Mouse (Mus musculus): ENCODE measurements around the gene Apip. TPM values are rescaled to one million over a fixed set of nuclear protein-coding genes. Genes with fewer than 3 reads are reported as not detected.

Apip gene
- 87.2 and 88.3 TPM in 2 replicates for polyA plus RNA-seq (2015; fragmentation: Nextera tagmentation; extraction: Ambion mirVana)

DNA sequence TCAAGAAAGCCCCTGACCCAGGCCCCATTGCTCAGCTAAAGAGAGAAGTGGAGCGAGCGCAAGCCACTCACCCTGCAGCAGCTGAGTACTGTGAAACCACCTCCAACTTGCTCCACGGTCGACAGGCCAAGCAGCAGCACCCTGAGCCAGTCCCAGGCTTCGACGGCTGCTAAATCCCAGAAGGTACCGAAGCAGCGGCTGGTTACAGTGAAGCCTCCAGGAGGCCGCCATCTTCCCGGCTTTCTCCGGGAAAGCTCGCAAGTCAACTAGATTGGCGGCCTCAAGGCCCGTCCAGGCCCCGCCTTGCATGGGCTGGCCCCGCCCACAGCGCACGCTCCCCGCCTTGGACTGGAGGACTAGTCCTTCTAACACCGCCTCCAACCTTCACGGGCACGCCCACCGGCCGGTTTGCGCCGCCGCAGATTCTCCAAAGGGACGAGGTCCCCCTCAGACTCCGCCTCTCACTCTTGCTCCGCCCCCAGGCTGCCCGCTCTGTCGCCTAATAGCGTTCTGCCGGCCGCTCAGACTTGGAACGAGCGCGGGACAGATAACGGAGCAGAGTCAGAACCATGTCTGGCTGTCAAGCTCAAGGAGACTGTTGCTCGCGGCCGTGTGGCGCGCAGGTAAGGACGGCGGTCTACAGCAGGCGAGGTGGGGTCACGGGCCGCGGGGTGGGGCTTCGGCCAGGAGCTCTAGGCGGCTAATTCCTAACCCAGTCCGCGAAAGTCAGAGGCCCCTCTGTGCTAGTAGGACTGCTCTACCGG lies at the start of gene Apip, which contains the start of gene Pdhx:
Gene Apip, plus strand, starts transcription at position 457 of the 764 bp plus-strand sequence.
Gene Pdhx, minus strand, starts transcription at position 295 of the 764 bp plus-strand sequence.
- peak within 1 kb of the TSS; percentile 86 for H3K4me3 ChIP-seq
- no peaks in the 10 kb centered on the region for H3K9me3 ChIP-seq
- H3K27ac ChIP-seq = peak within 1 kb of the TSS; percentile 85
- ATAC-seq (ENCODE audit: low FRiP score, low read depth) = peak; percentile 100
- H3K27me3 ChIP-seq = no peaks in the 10 kb centered on the region
- peaks cover 24% of the 10 kb centered on the region for H3K4me1 ChIP-seq
- peak within 1 kb of the TSS; percentile 87 for H3K9ac ChIP-seq
- 0 out of 2 replicates have a peak, but pooled peaks cover 6% of the 10 kb centered on the region for H3K36me3 ChIP-seq
- H3K4me2 ChIP-seq (replicated peaks) = peak within 1 kb of the TSS; percentile 69
- under 1% methylated on average over 55 of the region's 55 CpGs for WGBS

DNA sequence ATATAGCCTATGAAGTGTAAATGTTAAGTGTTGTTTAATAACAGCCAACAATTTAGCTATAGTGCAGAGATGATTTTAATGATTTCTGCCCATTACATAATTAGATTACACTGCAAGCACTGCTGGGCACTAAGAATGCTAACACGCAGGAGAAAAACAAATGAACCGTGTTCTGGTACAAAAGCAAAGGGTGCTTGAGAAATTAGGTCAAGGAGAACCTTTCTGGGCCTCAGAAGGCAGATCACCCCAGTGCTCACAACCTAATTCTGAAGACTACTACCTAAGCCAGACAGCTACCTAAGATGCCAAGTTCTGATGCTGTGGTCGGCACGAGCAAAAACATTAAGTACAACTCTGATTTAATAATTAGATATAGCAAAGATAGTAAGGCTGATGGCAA lies 35.6 kb upstream of the Apip start:
- Histone ChIP-seq H3K4me1 (no peaks in the 10 kb centered on the region), H3K36me3 (peaks cover 35% of the 10 kb centered on the region), H3K4me3 (no peak overlapping the region), H3K27me3 (no peaks in the 10 kb centered on the region), H3K9ac (no peak overlapping the region), H3K9me3 (no peaks in the 10 kb centered on the region), H3K4me2 (replicated peaks) (no peak overlapping the region), H3K27ac (no peak overlapping the region)
- ATAC-seq (ENCODE audit: low FRiP score, low read depth) = no peak
- WGBS = 85% methylated on average over 4 of the region's 4 CpGs

DNA sequence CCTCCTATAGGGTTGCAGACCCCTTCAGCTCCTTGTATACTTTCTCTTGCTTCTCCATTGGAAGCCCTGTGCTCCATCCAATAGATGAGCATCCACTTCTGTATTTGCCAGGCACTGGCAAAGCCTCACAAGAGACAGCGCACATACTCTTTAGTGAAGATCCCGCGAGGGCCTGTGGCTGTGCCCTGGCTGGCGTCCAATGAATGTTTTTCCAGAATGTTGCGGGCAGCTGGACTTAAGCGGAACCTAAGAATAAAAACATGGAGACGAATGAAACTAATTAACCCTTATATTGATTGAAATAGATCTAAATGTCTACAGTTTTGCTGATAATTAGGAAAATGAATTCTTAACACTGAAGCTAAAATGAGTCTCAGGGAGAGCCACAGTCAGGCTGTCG lies 32.6 kb upstream of the Apip start:
- Histone ChIP-seq H3K4me1 (no peaks in the 10 kb centered on the region), H3K9ac (no peak overlapping the region), H3K27ac (no peak overlapping the region), H3K9me3 (no peaks in the 10 kb centered on the region), H3K36me3 (peaks cover 26% of the 10 kb centered on the region), H3K4me3 (no peak overlapping the region), H3K27me3 (no peaks in the 10 kb centered on the region), H3K4me2 (replicated peaks) (no peak overlapping the region)
- WGBS = 82% methylated on average over 8 of the region's 8 CpGs
- ATAC-seq (ENCODE audit: low FRiP score, low read depth) = no peak

DNA sequence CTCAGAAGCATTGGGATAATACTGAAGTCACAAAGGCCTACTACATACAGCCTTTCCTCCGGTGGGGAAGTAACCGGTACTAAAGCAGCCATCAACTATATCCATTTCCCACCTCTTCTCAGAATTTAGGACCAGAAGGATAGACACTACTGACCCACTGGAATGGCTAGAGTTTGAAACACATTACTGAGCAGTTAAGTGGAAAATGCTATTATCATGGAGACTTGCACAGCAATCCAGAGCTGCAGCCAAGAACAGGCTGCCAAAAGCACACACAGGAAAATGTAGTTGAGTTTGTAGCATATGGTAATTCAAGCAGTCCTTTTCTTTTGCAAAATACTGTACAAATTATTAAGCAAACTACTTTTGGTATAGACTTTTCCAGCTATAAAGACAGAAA lies 28.2 kb upstream of the Apip start:
- no peak overlapping the region for H3K27ac ChIP-seq
- H3K4me2 ChIP-seq (replicated peaks) = no peak overlapping the region
- H3K4me3 ChIP-seq = no peak overlapping the region
- no peak overlapping the region for H3K9ac ChIP-seq
- H3K4me1 ChIP-seq = peaks cover under 1% of the 10 kb centered on the region
- peaks cover 11% of the 10 kb centered on the region for H3K36me3 ChIP-seq
- H3K9me3 ChIP-seq = no peaks in the 10 kb centered on the region
- ATAC-seq (ENCODE audit: low FRiP score, low read depth) = no peak
- no peaks in the 10 kb centered on the region for H3K27me3 ChIP-seq
- WGBS = 91% methylated on average over 2 of the region's 2 CpGs

DNA sequence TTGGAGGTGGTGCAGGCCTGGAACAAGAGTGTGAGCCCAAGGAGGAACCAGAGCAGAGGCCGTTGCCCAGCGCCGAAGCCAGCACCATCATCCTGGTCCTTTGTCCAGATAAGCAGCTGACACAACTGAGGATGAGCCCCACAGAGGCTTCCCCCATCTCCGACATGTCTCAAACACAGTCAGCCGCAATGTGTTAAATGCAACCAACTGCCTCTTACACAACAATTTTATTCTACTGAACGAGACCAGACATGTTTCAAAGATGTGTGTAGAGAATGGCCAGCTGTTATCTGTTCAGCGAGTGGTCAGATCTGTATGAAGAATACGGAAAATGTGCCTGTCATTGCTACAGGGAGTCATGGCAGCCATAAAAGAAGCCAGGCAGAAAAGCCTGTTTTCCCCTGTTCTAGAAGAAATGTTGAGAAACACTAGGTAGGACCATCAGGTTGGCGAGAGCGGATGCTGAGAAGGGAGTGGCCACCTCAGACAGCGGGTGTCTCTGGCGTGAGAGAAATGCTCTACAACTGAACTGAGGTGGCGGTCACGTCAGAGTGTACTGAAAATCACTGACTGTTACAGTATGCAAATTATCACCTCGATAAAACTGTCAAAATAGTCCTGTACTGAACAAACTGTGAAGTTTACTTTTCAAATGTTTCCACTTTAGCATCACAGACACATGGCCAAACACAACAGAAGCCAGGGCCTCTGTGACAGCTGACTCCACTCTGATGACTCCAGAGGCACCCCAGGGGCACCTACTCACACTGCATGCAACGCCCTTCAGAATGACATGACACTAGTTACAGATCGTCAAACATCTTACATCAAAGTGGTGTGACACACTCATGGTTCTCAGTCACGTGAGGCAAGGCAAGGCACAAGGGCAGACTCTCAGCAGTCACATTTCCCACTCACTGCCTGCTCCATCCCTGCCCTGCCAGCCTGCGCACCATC lies 21.3 kb upstream of the Apip start:
- Histone ChIP-seq H3K27ac (no peak overlapping the region), H3K27me3 (no peaks in the 10 kb centered on the region), H3K4me2 (replicated peaks) (no peak overlapping the region), H3K4me1 (peaks cover 8% of the 10 kb centered on the region), H3K4me3 (no peak overlapping the region), H3K9me3 (no peaks in the 10 kb centered on the region), H3K36me3 (peaks cover 8% of the 10 kb centered on the region), H3K9ac (no peak overlapping the region)
- no peak for ATAC-seq (ENCODE audit: low FRiP score, low read depth)
- WGBS = 83% methylated on average over 19 of the region's 19 CpGs

DNA sequence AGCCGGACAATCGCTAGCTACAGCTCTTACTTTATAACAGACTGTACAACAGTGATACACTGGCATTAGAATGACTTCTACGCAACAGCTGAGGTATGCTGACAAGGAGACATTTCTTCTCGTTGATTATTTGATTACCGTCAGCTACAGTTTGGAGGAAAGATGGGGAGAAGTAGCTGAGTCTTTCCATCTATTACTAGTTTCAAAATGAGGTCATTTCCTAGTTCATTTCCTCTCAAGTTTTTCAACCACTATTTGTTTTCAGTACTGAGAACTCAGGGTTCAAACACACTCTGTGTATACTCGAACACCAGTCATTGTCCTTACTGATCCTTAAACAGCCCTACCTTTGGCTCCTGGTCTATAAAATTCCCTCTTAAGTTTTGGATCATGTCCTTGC lies 17.7 kb upstream of the Apip start:
- Histone ChIP-seq H3K9me3 (no peaks in the 10 kb centered on the region), H3K36me3 (peaks cover 11% of the 10 kb centered on the region), H3K27me3 (no peaks in the 10 kb centered on the region), H3K9ac (no peak overlapping the region), H3K4me1 (peaks cover 8% of the 10 kb centered on the region), H3K4me2 (replicated peaks) (no peak overlapping the region), H3K4me3 (no peak overlapping the region), H3K27ac (no peak overlapping the region)
- ATAC-seq (ENCODE audit: low FRiP score, low read depth) = no peak
- 88% methylated on average over 6 of the region's 6 CpGs for WGBS

DNA sequence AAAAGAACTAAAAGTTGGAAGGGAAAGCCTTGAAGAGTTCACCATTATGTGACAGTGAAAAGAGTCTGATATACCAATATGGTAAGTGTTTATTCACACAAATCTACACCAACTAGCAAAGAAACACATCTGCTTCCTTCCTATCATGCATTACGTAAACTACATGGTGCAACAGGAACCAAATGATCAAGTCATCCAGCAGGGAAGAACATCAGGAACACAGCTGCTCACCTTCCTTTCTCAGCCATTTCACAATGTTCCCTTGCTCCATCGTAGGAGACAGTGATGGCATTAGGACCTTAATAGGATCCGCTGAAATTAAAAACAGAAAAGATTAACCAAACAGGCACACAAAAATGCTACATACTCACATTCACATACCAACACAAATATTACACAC lies 15.2 kb upstream of the Apip start:
- ATAC-seq (ENCODE audit: low FRiP score, low read depth) = no peak
- Histone ChIP-seq H3K9me3 (no peaks in the 10 kb centered on the region), H3K4me2 (replicated peaks) (no peak overlapping the region), H3K4me3 (no peak overlapping the region), H3K27me3 (no peaks in the 10 kb centered on the region), H3K27ac (no peak overlapping the region), H3K4me1 (peaks cover 12% of the 10 kb centered on the region; the same call in 1 of the 2 replicates), H3K9ac (no peak overlapping the region), H3K36me3 (peaks cover 11% of the 10 kb centered on the region)
- 87% methylated on average over 3 of the region's 3 CpGs for WGBS

DNA sequence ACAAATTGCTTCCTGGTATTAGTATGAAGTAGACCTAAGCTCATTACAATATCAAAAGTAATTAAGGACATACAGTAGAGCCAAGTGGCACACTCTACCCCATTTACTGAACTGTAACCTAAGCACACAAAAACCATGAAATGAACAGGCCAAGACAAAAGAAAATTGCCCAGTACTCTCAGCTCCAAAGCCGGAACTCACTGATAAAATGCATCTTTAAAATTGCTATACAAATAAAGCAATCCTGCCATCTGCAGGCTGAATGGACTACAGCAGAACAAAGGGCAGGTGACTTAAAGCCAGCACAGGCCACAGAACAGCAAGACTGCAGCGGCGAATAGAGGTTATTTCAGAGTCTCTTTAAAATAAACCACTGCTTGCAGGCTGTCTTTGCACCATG lies 10.6 kb upstream of the Apip start:
- WGBS = 34% methylated on average over 3 of the region's 3 CpGs
- no peak overlapping the region for H3K27ac ChIP-seq
- H3K4me2 ChIP-seq (replicated peaks) = no peak overlapping the region
- H3K9me3 ChIP-seq = no peaks in the 10 kb centered on the region
- no peak overlapping the region for H3K9ac ChIP-seq
- 0 out of 2 replicates have a peak, but pooled peaks have one; percentile 32 for ATAC-seq (ENCODE audit: low FRiP score, low read depth)
- H3K4me1 ChIP-seq = peaks cover 14% of the 10 kb centered on the region; the same call in 1 of the 2 replicates
- H3K4me3 ChIP-seq = no peak overlapping the region
- no peaks in the 10 kb centered on the region for H3K36me3 ChIP-seq
- H3K27me3 ChIP-seq = no peaks in the 10 kb centered on the region

DNA sequence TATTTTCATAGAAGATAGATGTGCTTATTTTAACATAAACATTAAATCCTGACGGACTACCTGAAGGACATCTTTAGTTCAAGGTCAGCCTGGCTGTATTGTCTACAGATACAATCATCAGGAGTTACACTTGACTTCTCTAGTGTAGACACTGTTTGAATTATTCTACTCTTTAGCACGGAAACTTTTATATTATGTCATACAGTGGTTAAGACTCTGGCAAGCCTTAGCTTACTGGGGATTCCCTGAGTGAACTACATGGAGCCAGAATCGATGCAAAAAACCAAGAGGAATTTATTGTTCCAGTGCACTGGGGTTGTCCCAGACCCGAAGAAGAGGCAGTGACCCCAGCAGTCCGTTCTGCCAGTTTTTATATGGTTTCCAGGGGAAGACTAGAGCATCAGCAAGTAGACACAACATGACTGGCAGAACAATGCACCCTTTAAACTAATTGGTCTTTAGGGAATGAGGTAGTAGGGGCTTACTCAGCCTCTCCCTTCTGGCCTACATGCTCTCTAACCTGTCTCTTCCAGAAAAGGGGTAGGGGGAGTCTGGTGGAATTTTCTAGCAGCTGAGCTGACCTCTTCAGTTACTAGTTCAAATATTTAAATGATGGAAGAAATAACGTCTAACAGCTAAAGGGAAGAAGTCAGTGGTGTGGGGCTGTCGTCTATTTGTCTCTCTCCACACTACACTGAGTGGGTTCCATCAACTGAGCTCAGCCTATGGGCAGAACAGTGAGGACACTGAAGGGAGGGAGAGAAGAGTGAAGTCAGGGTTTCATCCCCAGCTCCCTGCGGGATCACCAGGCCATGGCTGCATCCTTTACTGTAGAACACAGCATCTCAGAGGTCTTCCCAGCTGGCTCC lies 6.6 kb upstream of the Apip start:
- WGBS = 83% methylated on average over 8 of the region's 8 CpGs
- no peak overlapping the region for H3K4me2 ChIP-seq (replicated peaks)

DNA sequence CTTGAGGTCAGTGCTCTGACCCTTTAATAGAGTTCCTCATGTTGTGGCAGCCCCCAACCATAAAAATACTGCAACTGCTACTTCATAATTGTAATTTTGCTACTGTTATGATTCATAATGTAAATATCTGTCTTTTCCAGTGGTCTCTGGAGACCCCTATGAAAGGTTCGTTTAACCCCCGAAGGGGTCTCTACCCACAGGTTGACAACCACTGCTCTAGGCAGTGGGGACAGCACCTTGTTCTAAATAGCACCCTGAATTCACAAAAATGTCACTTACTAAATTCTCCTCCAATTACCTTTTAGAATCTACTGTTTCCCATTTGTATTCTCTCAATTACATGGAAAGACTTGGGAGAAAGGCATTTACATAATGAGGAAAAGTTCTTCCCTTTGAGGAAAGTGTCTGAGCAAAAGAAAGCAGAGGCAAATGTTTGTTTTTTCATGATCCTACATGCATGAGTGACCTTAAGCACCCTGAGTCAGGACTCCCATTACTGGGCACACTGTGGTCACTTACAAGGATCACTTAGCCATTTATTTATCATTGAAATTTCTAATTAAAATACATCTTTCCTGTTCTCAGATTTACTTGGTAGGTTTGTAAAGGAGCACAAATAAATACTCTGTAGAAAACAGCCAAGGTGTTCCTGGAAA lies 5.8 kb upstream of the Apip start:
- Histone ChIP-seq H3K4me2 (replicated peaks) (no peak overlapping the region), H3K4me1 (peaks cover 26% of the 10 kb centered on the region), H3K4me3 (no peak overlapping the region), H3K9ac (no peak overlapping the region), H3K27ac (no peak overlapping the region), H3K9me3 (no peaks in the 10 kb centered on the region), H3K27me3 (no peaks in the 10 kb centered on the region), H3K36me3 (no peaks in the 10 kb centered on the region)
- WGBS = 96% methylated on average over 2 of the region's 2 CpGs
- ATAC-seq (ENCODE audit: low FRiP score, low read depth) = no peak

More for the DNA sequence above, 6.6 kb upstream of the Apip start:
- ATAC-seq (ENCODE audit: low FRiP score, low read depth) = no peak
- H3K27me3 ChIP-seq = no peaks in the 10 kb centered on the region
- no peak overlapping the region for H3K27ac ChIP-seq
- H3K4me1 ChIP-seq = peaks cover 20% of the 10 kb centered on the region
- no peak overlapping the region for H3K9ac ChIP-seq
- no peaks in the 10 kb centered on the region for H3K36me3 ChIP-seq
- H3K4me3 ChIP-seq = no peak overlapping the region
- H3K9me3 ChIP-seq = no peaks in the 10 kb centered on the region

DNA sequence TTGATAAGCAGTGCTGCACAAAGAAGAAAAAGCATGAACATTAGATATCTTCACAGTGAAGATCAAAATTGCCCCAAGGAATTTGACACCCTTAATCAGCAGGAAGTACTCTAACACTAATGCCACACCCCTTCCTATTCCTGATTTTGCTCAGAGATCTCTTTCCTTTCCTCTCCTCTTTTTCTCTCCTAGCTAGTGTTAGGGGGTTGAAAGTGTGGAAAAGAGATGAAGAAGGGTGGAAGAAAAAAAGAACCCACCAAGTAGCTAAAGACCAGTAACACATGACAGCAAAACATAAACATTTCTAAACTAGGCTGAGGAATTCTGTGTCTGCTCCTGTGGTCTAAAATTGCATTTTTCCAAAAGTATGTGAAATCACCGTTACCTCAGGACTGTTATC lies 4.9 kb upstream of the Apip start:
- H3K9me3 ChIP-seq = no peaks in the 10 kb centered on the region
- H3K4me2 ChIP-seq (replicated peaks) = no peak overlapping the region
- ATAC-seq (ENCODE audit: low FRiP score, low read depth) = no peak
- H3K4me3 ChIP-seq = no peak overlapping the region
- H3K9ac ChIP-seq = no peak overlapping the region
- WGBS = 84% methylated on average over 1 of the region's 1 CpGs
- no peak overlapping the region for H3K27ac ChIP-seq
- peaks cover 21% of the 10 kb centered on the region for H3K4me1 ChIP-seq
- H3K27me3 ChIP-seq = no peaks in the 10 kb centered on the region
- no peaks in the 10 kb centered on the region for H3K36me3 ChIP-seq
